Mouse (Mus musculus): ENCODE results near the gene Zbtb48. TPM values are rescaled to one million over a fixed set of nuclear protein-coding genes. Genes with fewer than 3 reads are reported as not detected.
A peak's percentile ranks its signal among the peaks of the same experiment; 100 is the strongest.

Gene Zbtb48
- total and polyA plus RNA-seq, 2 experiments from 2014 or later = 8.9 to 20.6 TPM

DNA sequence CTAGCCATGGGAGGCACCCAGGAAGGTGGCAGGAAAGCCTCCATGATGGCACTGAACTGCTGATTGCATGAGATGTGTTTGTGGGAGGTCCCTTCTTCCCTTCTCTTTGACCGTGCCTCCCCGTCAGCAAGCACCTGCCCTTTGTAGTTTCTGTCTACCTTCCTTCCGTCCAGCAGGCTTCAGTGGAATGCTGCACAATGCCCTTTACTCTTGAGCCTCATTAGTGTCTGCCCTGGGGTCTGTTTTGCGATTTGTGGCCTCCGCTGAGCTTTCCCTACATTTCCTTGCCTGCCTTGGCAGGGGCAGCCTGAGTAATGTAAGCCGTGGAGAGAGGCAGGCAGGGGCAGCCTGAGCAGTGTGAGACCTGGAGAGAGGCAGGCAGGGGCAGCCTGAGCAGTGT is 17.1 kb upstream of the Zbtb48 start:
- Histone ChIP-seq H3K27ac (ENCODE audit: low read depth, low read length) (no peak overlapping the region), H3K36me3 (ENCODE audit: insufficient read depth, low read length) (peaks cover 47% of the 10 kb centered on the region), H3K9me3 (ENCODE audit: low read length) (no peaks in the 10 kb centered on the region), H3K4me2 (ENCODE audit: low read depth, low read length, poor library complexity, severe bottlenecking) (no peak overlapping the region), H3K9ac (replicated peaks; ENCODE audit: low read length, poor library complexity, severe bottlenecking) (no peak overlapping the region), H3K4me1 (ENCODE audit: insufficient read depth, low read length) (peaks cover 7% of the 10 kb centered on the region), H3K4me3 (ENCODE audit: low read depth, low read length) (no peak overlapping the region), H3K27me3 (ENCODE audit: insufficient read depth, low read length) (no peaks in the 10 kb centered on the region)
- no peak for ATAC-seq (ENCODE audit: low FRiP score)
- 81% methylated on average over 6 of the region's 6 CpGs for WGBS
- no peak for TF ChIP-seq CTCF (IDR thresholded peaks at IDR 0.05)
- no peak for DNase-seq (ENCODE audit: low spot score)

DNA sequence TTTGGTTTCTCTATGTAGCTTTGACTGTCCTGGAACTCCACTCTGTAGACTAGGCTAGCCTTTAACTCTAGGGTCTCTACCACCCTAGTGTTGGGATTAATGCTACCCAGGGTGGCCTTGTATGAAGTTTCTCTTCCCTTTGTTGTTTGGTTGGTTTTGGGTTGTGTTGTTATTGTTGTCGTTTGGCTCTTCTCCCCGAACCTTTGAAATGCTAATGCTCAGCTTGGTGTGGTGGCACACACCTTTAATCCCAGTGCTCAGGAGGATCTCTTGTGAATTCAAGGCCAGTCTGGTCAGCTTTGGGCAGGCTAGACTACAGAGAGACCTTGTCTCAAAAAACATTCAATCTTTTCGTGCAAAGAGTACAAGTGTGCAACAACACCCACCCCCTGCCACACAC is 15.7 kb upstream of the Zbtb48 start:
- no peak for ATAC-seq (ENCODE audit: low FRiP score)
- peaks cover 47% of the 10 kb centered on the region for H3K36me3 ChIP-seq (ENCODE audit: insufficient read depth, low read length)
- no peak overlapping the region for H3K4me3 ChIP-seq (ENCODE audit: low read depth, low read length)
- no peak overlapping the region for H3K9ac ChIP-seq (replicated peaks; ENCODE audit: low read length, poor library complexity, severe bottlenecking)
- WGBS = 86% methylated on average over 3 of the region's 3 CpGs
- H3K9me3 ChIP-seq (ENCODE audit: low read length) = no peaks in the 10 kb centered on the region
- DNase-seq (ENCODE audit: low spot score) = no peak
- H3K4me2 ChIP-seq (ENCODE audit: low read depth, low read length, poor library complexity, severe bottlenecking) = no peak overlapping the region
- H3K27me3 ChIP-seq (ENCODE audit: insufficient read depth, low read length) = no peaks in the 10 kb centered on the region
- no peak for TF ChIP-seq CTCF (IDR thresholded peaks at IDR 0.05)
- H3K4me1 ChIP-seq (ENCODE audit: insufficient read depth, low read length) = peaks cover 10% of the 10 kb centered on the region
- no peak overlapping the region for H3K27ac ChIP-seq (ENCODE audit: low read depth, low read length)

DNA sequence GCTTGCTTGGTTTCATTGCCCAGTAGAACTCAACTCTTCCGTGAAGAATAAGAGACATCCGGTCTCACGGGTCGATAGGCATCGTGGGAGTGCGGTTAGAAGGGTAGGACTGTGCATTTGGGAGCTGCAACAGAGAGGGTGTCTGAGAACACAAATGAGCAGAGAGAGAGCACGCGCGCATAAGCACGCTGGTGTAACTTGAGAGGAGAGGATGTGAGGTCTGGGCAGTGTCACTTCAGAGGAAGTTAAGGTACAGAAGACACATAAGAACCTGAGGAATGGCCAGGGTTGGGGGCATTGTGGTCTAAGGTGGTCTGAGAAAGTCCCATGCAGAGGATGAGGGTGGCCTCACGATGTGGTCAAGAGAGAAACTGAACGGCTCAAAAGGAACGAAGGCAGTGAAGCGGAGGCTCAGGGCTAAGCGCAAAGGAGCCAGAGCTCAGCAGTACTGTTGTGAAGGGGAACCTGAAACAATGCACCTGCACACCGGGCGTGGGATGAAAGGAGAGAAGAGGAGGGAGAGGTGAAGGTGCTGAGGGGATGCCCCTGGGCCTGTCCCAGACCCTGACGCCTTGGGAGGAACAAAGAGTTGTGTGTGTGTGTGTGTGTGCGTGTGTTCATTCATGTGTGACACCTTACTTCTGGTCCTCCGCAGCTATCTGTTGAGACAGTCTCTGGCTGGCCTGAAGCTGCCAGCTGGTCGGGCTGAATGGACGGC is 14.6 kb upstream of the Zbtb48 start:
- Histone ChIP-seq H3K27ac (ENCODE audit: low read depth, low read length) (no peak overlapping the region), H3K4me1 (ENCODE audit: insufficient read depth, low read length) (peaks cover 10% of the 10 kb centered on the region), H3K4me2 (ENCODE audit: low read depth, low read length, poor library complexity, severe bottlenecking) (no peak overlapping the region), H3K9ac (replicated peaks; ENCODE audit: low read length, poor library complexity, severe bottlenecking) (no peak overlapping the region), H3K9me3 (ENCODE audit: low read length) (no peaks in the 10 kb centered on the region), H3K36me3 (ENCODE audit: insufficient read depth, low read length) (peaks cover 40% of the 10 kb centered on the region), H3K27me3 (ENCODE audit: insufficient read depth, low read length) (no peaks in the 10 kb centered on the region), H3K4me3 (ENCODE audit: low read depth, low read length) (no peak overlapping the region)
- DNase-seq (ENCODE audit: low spot score) = no peak
- ATAC-seq (ENCODE audit: low FRiP score) = no peak
- 97% methylated on average over 22 of the region's 22 CpGs for WGBS
- TF ChIP-seq CTCF (IDR thresholded peaks at IDR 0.05) = no peak

DNA sequence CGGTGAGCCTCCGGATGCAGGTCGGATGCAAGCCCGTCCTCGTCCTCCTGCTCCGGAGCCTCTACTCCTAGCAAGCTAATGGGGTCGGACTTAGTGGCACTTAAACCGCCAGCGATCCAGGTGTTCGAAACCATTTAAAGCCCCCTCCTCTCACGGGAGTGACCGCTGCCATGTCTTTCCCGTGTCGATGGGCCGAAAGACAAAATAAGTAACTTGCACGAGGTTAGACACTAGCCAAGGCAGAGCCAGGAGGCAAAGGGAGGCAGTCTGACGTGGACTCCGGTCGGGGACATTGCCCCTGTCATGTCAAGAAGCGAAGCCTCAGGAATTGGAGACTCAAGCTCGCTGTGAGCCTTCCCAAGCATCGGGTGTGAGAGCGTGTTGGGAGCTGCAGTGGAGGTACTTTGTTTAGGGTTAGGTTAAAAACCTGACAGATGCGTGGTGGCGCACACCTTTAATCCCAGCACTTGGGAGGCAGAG is 12.4 kb upstream of the Zbtb48 start:
- ATAC-seq (ENCODE audit: low FRiP score) (no peak), DNase-seq (ENCODE audit: low spot score) (no peak)
- H3K4me3 ChIP-seq (ENCODE audit: low read depth, low read length) = peak overlapping the region; percentile 85
- H3K9ac ChIP-seq (replicated peaks; ENCODE audit: low read length, poor library complexity, severe bottlenecking) = peak overlapping the region; percentile 84
- H3K27me3 ChIP-seq (ENCODE audit: insufficient read depth, low read length) = no peaks in the 10 kb centered on the region
- TF ChIP-seq CTCF (IDR thresholded peaks at IDR 0.05) = no peak
- no peak overlapping the region for H3K27ac ChIP-seq (ENCODE audit: low read depth, low read length)
- H3K9me3 ChIP-seq (ENCODE audit: low read length) = no peaks in the 10 kb centered on the region
- peaks cover 10% of the 10 kb centered on the region for H3K4me1 ChIP-seq (ENCODE audit: insufficient read depth, low read length)
- H3K36me3 ChIP-seq (ENCODE audit: insufficient read depth, low read length) = peaks cover 27% of the 10 kb centered on the region
- peak overlapping the region; percentile 74 for H3K4me2 ChIP-seq (ENCODE audit: low read depth, low read length, poor library complexity, severe bottlenecking)
- 4% methylated on average over 25 of the region's 25 CpGs for WGBS

DNA sequence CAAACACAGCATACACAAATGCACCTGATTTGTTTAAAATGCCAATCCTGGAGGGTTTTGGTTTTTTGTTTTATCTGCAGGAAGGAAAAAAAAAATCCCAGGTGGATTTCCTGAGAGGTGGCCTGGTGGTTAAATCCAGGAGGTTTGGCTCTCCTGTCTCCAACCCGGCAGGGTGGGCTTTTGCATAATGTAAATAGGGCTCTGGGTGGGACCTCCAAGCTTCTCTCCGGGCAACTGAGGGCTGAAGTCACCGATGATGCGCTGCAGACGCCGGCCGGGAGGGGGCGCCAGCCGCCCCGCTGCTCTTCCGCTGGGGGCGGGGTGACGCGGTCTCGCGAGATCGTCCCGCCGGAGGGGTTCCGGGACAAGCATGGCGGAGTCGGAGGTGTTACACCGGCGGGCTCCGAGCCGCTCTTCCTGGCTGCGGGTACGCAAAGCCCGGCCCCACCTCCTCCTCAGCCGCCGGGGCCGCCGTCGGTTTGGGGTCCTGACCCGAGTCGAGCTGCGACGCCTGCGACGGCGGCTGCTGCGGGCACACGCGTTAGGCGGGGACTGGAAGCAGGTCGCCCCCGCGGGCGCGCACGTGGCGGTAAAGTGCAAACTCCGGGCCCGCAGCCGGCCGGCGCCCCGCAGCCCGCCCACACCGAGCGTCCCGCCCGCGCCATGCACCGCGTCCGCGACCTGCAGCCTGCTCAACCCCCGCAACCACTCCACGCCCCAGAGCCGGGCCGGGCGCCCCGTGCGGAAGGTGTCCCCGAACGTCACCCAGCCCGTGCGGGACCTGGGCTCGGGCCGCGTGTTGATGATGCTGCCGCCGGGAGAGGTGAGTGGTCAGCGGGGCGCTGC is 11.7 kb upstream of the Zbtb48 start, which contains the start of gene Nol9:
Gene Nol9, plus strand, starts transcription at position 337 of the 846 bp plus-strand sequence.
- Histone ChIP-seq H3K4me3 (ENCODE audit: low read depth, low read length) (peak within 1 kb of the TSS; percentile 85), H3K4me1 (ENCODE audit: insufficient read depth, low read length) (peaks cover 10% of the 10 kb centered on the region), H3K9ac (replicated peaks; ENCODE audit: low read length, poor library complexity, severe bottlenecking) (peak within 1 kb of the TSS; percentile 84), H3K9me3 (ENCODE audit: low read length) (no peaks in the 10 kb centered on the region), H3K27me3 (ENCODE audit: insufficient read depth, low read length) (no peaks in the 10 kb centered on the region), H3K27ac (ENCODE audit: low read depth, low read length) (peak within 1 kb of the TSS; percentile 43), H3K4me2 (ENCODE audit: low read depth, low read length, poor library complexity, severe bottlenecking) (peak within 1 kb of the TSS; percentile 74), H3K36me3 (ENCODE audit: insufficient read depth, low read length) (peaks cover 21% of the 10 kb centered on the region)
- ATAC-seq (ENCODE audit: low FRiP score) (peak; percentile 90), DNase-seq (ENCODE audit: low spot score) (peak; percentile 87)
- TF ChIP-seq CTCF (IDR thresholded peaks at IDR 0.05) = peak; percentile 94
- WGBS = under 1% methylated on average over 65 of the region's 86 CpGs
